Mouse (Mus musculus): ENCODE results near the gene Ngrn.

GRCm38 (mm10) chr7:80214459-80214858 is 46.6 kb upstream of the Ngrn start:
- TF ChIP-seq MAX (IDR thresholded peaks at IDR 0.05), result no peak
- TF ChIP-seq CTCF (IDR thresholded peaks at IDR 0.05; ENCODE audit: control insufficient read depth, insufficient read depth, insufficient read length), result no peak
- TF ChIP-seq FOSL1 (IDR thresholded peaks at IDR 0.05; ENCODE audit: insufficient read depth, low read length, poor library complexity, severe bottlenecking), result no peak
- TF ChIP-seq MYOG (IDR thresholded peaks at IDR 0.05; ENCODE audit: control insufficient read depth, extremely low read depth, insufficient read length), result no peak
- no peak for TF ChIP-seq MYOD1 (IDR thresholded peaks at IDR 0.05; ENCODE audit: control insufficient read depth, insufficient read length, low read depth)

Data from C2C12 (cell line).